ENCODE assay signal across 18 mouse cellular contexts in genomic region chr7:37553646-37554045, GRCm38 (mm10).
DNase-seq lines count a peak whose midpoint lies in the region; ATAC-seq and TF ChIP-seq lines count a peak whose summit lies in the region.
"Had no signal": no experiment of that assay in that cellular context is flagged by ENCODE, and none has a peak within 500 bp of the region (broad histone marks: within the 10 kb centered on the region; RNA-seq: fewer than 3 reads in every experiment).

No protein-coding gene starts in this region.

- TF ChIP-seq CTCF in intestine, postnatal 0 days (IDR thresholded peaks at IDR 0.05; ENCODE audit: low read depth), result no peak

- ATAC-seq in hindbrain, embryonic 16.5 days, result peak; percentile 35; the same call in 1 of the 2 replicates
- no peak for ATAC-seq in hindbrain, embryonic 12.5 days (ENCODE audit: low FRiP score)
- ATAC-seq in forebrain, embryonic 15.5 days (replicated peaks), result peak; percentile 39; the same call in 1 of the 2 replicates
- peak; percentile 40; the same call in 1 of the 2 replicates for ATAC-seq in midbrain, embryonic 16.5 days
- no peak for ATAC-seq in intestine, postnatal 0 days
- ATAC-seq: intestine, embryonic 16.5 days had no signal

- no peaks in the 10 kb centered on the region; the same call in 1 of the 2 replicates for H3K4me1 ChIP-seq in hindbrain, embryonic 16.5 days (ENCODE audit: control insufficient read depth, insufficient read depth, low read depth, low read length)
- peaks cover 23% of the 10 kb centered on the region for H3K4me1 ChIP-seq in hindbrain, embryonic 12.5 days
- H3K4me1 ChIP-seq in forebrain, embryonic 15.5 days, result peaks cover 10% of the 10 kb centered on the region
- peaks cover 2% of the 10 kb centered on the region; the same call in 1 of the 2 replicates for H3K4me1 ChIP-seq in midbrain, embryonic 16.5 days (ENCODE audit: control insufficient read depth, insufficient read depth, low read length)
- no peaks in the 10 kb centered on the region for H3K4me1 ChIP-seq in intestine, postnatal 0 days (replicated peaks; ENCODE audit: control insufficient read depth, insufficient read depth, low read length)
- H3K4me1 ChIP-seq: heart, embryonic 12.5 days had no signal

- DNase-seq in Muller cell, postnatal 12 days (ENCODE audit: inconsistent ontology term), result peak; percentile 35
- no peak for DNase-seq in cerebellum, adult 9-11 months
- DNase-seq: adrenal gland, adult 2 months; B cell, adult 2 months; cerebellum, adult 11-12 months; heart, postnatal 36 days; kidney, postnatal 10 days had no signal

- H3K9ac ChIP-seq in hindbrain, embryonic 16.5 days (ENCODE audit: low read depth, low read length), result no peak overlapping the region
- no peak overlapping the region for H3K9ac ChIP-seq in hindbrain, embryonic 12.5 days
- H3K9ac ChIP-seq in forebrain, embryonic 15.5 days (replicated peaks), result no peak overlapping the region
- H3K9ac ChIP-seq in midbrain, embryonic 16.5 days (ENCODE audit: low read depth, low read length), result no peak overlapping the region
- no peak overlapping the region for H3K9ac ChIP-seq in intestine, postnatal 0 days (ENCODE audit: low read depth, low read length)
- H3K9ac ChIP-seq: heart, embryonic 12.5 days; limb, embryonic 13.5 days; liver, embryonic 14.5 days had no signal

- H3K27me3 ChIP-seq in hindbrain, embryonic 16.5 days (replicated peaks; ENCODE audit: control insufficient read depth, insufficient read depth, low read length), result no peaks in the 10 kb centered on the region
- H3K27me3 ChIP-seq in hindbrain, embryonic 12.5 days, result no peaks in the 10 kb centered on the region
- H3K27me3 ChIP-seq in forebrain, embryonic 15.5 days, result no peaks in the 10 kb centered on the region
- no peaks in the 10 kb centered on the region for H3K27me3 ChIP-seq in midbrain, embryonic 16.5 days (ENCODE audit: control insufficient read depth, insufficient read depth, low read depth, low read length)
- H3K27me3 ChIP-seq in intestine, postnatal 0 days (replicated peaks; ENCODE audit: control insufficient read depth, insufficient read depth, low read length), result no peaks in the 10 kb centered on the region
- H3K27me3 ChIP-seq: limb, embryonic 13.5 days had no signal

- H3K36me3 ChIP-seq in hindbrain, embryonic 16.5 days (ENCODE audit: control insufficient read depth, insufficient read depth, low read length), result no peaks in the 10 kb centered on the region
- H3K36me3 ChIP-seq in hindbrain, embryonic 12.5 days, result no peaks in the 10 kb centered on the region
- H3K36me3 ChIP-seq in forebrain, embryonic 15.5 days, result no peaks in the 10 kb centered on the region
- H3K36me3 ChIP-seq in midbrain, embryonic 16.5 days (ENCODE audit: control insufficient read depth, insufficient read depth, low read length), result no peaks in the 10 kb centered on the region
- no peaks in the 10 kb centered on the region for H3K36me3 ChIP-seq in intestine, postnatal 0 days (ENCODE audit: control insufficient read depth, insufficient read depth)
- H3K36me3 ChIP-seq: G1E; heart, embryonic 12.5 days; limb, embryonic 13.5 days had no signal

- H3K4me2 ChIP-seq in hindbrain, embryonic 16.5 days (ENCODE audit: low read length), result no peak overlapping the region
- no peak overlapping the region for H3K4me2 ChIP-seq in hindbrain, embryonic 12.5 days (replicated peaks)
- no peak overlapping the region for H3K4me2 ChIP-seq in forebrain, embryonic 15.5 days (replicated peaks)
- no peak overlapping the region for H3K4me2 ChIP-seq in midbrain, embryonic 16.5 days (ENCODE audit: low read length)
- no peak overlapping the region for H3K4me2 ChIP-seq in intestine, postnatal 0 days (replicated peaks; ENCODE audit: low read depth)
- H3K4me2 ChIP-seq: heart, embryonic 12.5 days; limb, embryonic 13.5 days had no signal

- WGBS in hindbrain, embryonic 16.5 days, result 48% methylated on average over 3 of the region's 3 CpGs
- WGBS in hindbrain, embryonic 12.5 days, result 32% methylated on average over 3 of the region's 3 CpGs
- 27% methylated on average over 3 of the region's 3 CpGs for WGBS in forebrain, embryonic 15.5 days
- WGBS in midbrain, embryonic 16.5 days, result 20% methylated on average over 3 of the region's 3 CpGs
- 66% methylated on average over 3 of the region's 3 CpGs for WGBS in intestine, postnatal 0 days

- H3K9me3 ChIP-seq in hindbrain, embryonic 16.5 days (ENCODE audit: control insufficient read depth, low read length), result no peaks in the 10 kb centered on the region
- H3K9me3 ChIP-seq in hindbrain, embryonic 12.5 days (replicated peaks), result no peaks in the 10 kb centered on the region
- no peaks in the 10 kb centered on the region for H3K9me3 ChIP-seq in forebrain, embryonic 15.5 days
- H3K9me3 ChIP-seq in midbrain, embryonic 16.5 days (replicated peaks; ENCODE audit: control insufficient read depth, low read length, poor library complexity, severe bottlenecking), result no peaks in the 10 kb centered on the region
- no peaks in the 10 kb centered on the region for H3K9me3 ChIP-seq in intestine, postnatal 0 days (ENCODE audit: control insufficient read depth)
- H3K9me3 ChIP-seq: heart, embryonic 12.5 days; limb, embryonic 13.5 days had no signal

- no peak overlapping the region for H3K4me3 ChIP-seq in hindbrain, embryonic 16.5 days (ENCODE audit: low read length)
- H3K4me3 ChIP-seq in hindbrain, embryonic 12.5 days, result no peak overlapping the region
- H3K4me3 ChIP-seq in forebrain, embryonic 15.5 days, result no peak overlapping the region
- no peak overlapping the region for H3K4me3 ChIP-seq in midbrain, embryonic 16.5 days (ENCODE audit: low read depth, low read length)
- H3K4me3 ChIP-seq in intestine, postnatal 0 days (ENCODE audit: low read depth, low read length), result no peak overlapping the region
- H3K4me3 ChIP-seq: erythroblast, embryonic 14.5 days; heart, embryonic 12.5 days; limb, embryonic 13.5 days had no signal

- no peak overlapping the region for H3K27ac ChIP-seq in hindbrain, embryonic 16.5 days (ENCODE audit: low read depth, low read length)
- no peak overlapping the region; the same call in 1 of the 2 replicates for H3K27ac ChIP-seq in hindbrain, embryonic 12.5 days
- H3K27ac ChIP-seq in forebrain, embryonic 15.5 days (replicated peaks), result no peak overlapping the region; the same call in 1 of the 2 replicates
- no peak overlapping the region for H3K27ac ChIP-seq in midbrain, embryonic 16.5 days (ENCODE audit: low read length)
- H3K27ac ChIP-seq in intestine, postnatal 0 days (ENCODE audit: low read depth, low read length), result no peak overlapping the region
- H3K27ac ChIP-seq: limb, embryonic 13.5 days; liver, embryonic 14.5 days had no signal

Comparison
In these comparisons a context has a peak if more than half of its experiments do, and no peak if none do; other contexts are left out.
1. ATAC-seq: peak in hindbrain, embryonic 16.5 days (single experiment), forebrain, embryonic 15.5 days (single experiment) and midbrain, embryonic 16.5 days (single experiment); none in hindbrain, embryonic 12.5 days (single experiment) and intestine, postnatal 0 days (single experiment).